Mouse (Mus musculus) midbrain, embryonic 16.5 days (tissue): ENCODE measurements around the gene Arvcf. TPM values are rescaled to one million over a fixed set of nuclear protein-coding genes. Genes with fewer than 3 reads are reported as not detected.

ENCODE experiments used
- ATAC-seq: fragments of 200-750 bp; cut with Nextera tagmentation; 2 replicates; pipeline ENCODE4 v1.8.0; 2017; ENCODE audit warnings: moderate TSS enrichment
- H3K27ac ChIP-seq: fragments of 300-500 bp; sonication (generic); 2 replicates; pipeline ENCODE4 v1.5.1; 2014; ENCODE audit warnings: mild to moderate bottlenecking, low read length, mixed read lengths
- H3K27me3 ChIP-seq: fragments of 300-500 bp; sonication (generic); 2 replicates; pipeline ENCODE4 v1.6.1; 2014; ENCODE audit warnings: low read depth, low read length, mixed read lengths; ENCODE audit not compliant: control insufficient read depth, insufficient read depth
- H3K36me3 ChIP-seq: fragments of 300-500 bp; sonication (generic); 2 replicates; pipeline ENCODE4 v1.6.1; 2014; ENCODE audit warnings: mild to moderate bottlenecking, low read length, moderate library complexity, mixed read lengths; ENCODE audit not compliant: control insufficient read depth, insufficient read depth
- H3K4me1 ChIP-seq: fragments of 300-500 bp; sonication (generic); 2 replicates; pipeline ENCODE4 v1.6.1; 2014; ENCODE audit warnings: mild to moderate bottlenecking, low read length, mixed read lengths; ENCODE audit not compliant: control insufficient read depth, insufficient read depth
- H3K4me2 ChIP-seq: fragments of 300-500 bp; sonication (generic); 2 replicates; pipeline ENCODE4 v1.6.1; 2014; ENCODE audit warnings: mild to moderate bottlenecking, low read length, mixed read lengths
- H3K4me3 ChIP-seq: fragments of 300-500 bp; sonication (generic); 2 replicates; pipeline ENCODE4 v1.5.1; 2014; ENCODE audit warnings: low read depth, mild to moderate bottlenecking, low read length, moderate library complexity, mixed read lengths
- H3K9ac ChIP-seq: fragments of 300-500 bp; sonication (generic); 2 replicates; pipeline ENCODE4 v1.6.1; 2014; ENCODE audit warnings: low read depth, low read length, mixed read lengths
- H3K9me3 ChIP-seq: fragments of 300-500 bp; sonication (generic); replicated peaks from 2 replicates; pipeline ENCODE4 v1.6.1; 2014; ENCODE audit warnings: mild to moderate bottlenecking, low read length, mixed read lengths; ENCODE audit not compliant: control insufficient read depth, poor library complexity, severe bottlenecking
- WGBS: fragments of 180-500 bp; shearing (Covaris S2); extraction: QIAGEN DNeasy Blood & Tissue Kit; methylation state at CpG from one replicate; pipeline ENCODE4 v1.1.7; 2014; 5-methylcytosine and 5-hydroxymethylcytosine counted together
- polyA plus RNA-seq: library from polyadenylated mRNA; unstranded; fragments of >200 nt; fragmentation: Nextera tagmentation; extraction: Ambion mirVana; gene quantifications from 2 replicates; pipeline ENCODE4 v1.2.1, GENCODE M21; 2015

Gene Arvcf
- polyA plus RNA-seq, 1 experiment from 2014 or later, result 80.2 TPM

GRCm38 (mm10) chr16:18433341-18433920 lies 85.4 kb downstream of the Arvcf start:
- Histone ChIP-seq H3K4me1 (no peaks in the 10 kb centered on the region), H3K9ac (no peak overlapping the region), H3K4me2 (no peak overlapping the region), H3K9me3 (no peaks in the 10 kb centered on the region), H3K4me3 (no peak overlapping the region), H3K27me3 (no peaks in the 10 kb centered on the region), H3K36me3 (0 out of 2 replicates have a peak, but pooled peaks cover under 1% of the 10 kb centered on the region), H3K27ac (no peak overlapping the region)
- no peak for ATAC-seq
- WGBS, result 98% methylated on average over 5 of the region's 5 CpGs

- ATAC-seq, result no peak
- Histone ChIP-seq H3K4me1 (no peaks in the 10 kb centered on the region), H3K4me2 (no peak overlapping the region), H3K4me3 (no peak overlapping the region), H3K9me3 (no peaks in the 10 kb centered on the region), H3K9ac (no peak overlapping the region), H3K36me3 (peaks cover 3% of the 10 kb centered on the region; the same call in 1 of the 2 replicates), H3K27me3 (no peaks in the 10 kb centered on the region), H3K27ac (no peak overlapping the region)
- 92% methylated on average over 6 of the region's 6 CpGs for WGBS
Observed at GRCm38 (mm10) chr16:18436128-18436527, 88.1 kb downstream of the Arvcf start.

GRCm38 (mm10) chr16:18443385-18443841 lies 95.4 kb downstream of the Arvcf start:
- Histone ChIP-seq H3K4me2 (no peak overlapping the region), H3K9ac (no peak overlapping the region), H3K4me3 (no peak overlapping the region), H3K9me3 (no peaks in the 10 kb centered on the region), H3K27ac (no peak overlapping the region), H3K4me1 (no peaks in the 10 kb centered on the region), H3K27me3 (no peaks in the 10 kb centered on the region), H3K36me3 (peaks cover 10% of the 10 kb centered on the region; the same call in 1 of the 2 replicates)
- WGBS, result 23% methylated on average over 8 of the region's 8 CpGs
- ATAC-seq, result peak; percentile 93

DNA sequence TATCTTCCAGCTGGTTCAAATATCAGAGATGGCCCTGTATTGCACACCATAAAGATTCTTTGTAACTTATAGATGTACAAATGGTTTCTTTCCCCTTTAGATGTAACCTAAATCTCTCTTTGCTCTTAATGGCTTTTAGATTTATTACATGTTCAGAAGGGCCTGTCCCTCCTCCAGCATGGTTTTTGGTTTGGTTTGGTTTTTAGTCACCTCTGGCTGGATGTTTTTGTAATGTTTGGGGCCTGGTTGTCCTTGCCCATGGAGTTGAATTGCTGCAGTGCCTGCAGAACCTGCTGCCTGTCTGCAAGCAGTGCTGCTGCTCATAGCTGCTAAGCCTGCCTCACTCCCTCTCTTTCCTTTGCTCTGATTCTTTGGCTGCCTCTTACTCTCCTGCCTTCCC lies 99.3 kb downstream of the Arvcf start:
- H3K9me3 ChIP-seq, result no peaks in the 10 kb centered on the region
- H3K4me3 ChIP-seq, result no peak overlapping the region
- H3K27ac ChIP-seq, result no peak overlapping the region
- H3K27me3 ChIP-seq, result no peaks in the 10 kb centered on the region
- no peak for ATAC-seq
- peaks cover 3% of the 10 kb centered on the region; the same call in 1 of the 2 replicates for H3K36me3 ChIP-seq
- no peaks in the 10 kb centered on the region for H3K4me1 ChIP-seq
- no peak overlapping the region for H3K9ac ChIP-seq
- no peak overlapping the region for H3K4me2 ChIP-seq

DNA sequence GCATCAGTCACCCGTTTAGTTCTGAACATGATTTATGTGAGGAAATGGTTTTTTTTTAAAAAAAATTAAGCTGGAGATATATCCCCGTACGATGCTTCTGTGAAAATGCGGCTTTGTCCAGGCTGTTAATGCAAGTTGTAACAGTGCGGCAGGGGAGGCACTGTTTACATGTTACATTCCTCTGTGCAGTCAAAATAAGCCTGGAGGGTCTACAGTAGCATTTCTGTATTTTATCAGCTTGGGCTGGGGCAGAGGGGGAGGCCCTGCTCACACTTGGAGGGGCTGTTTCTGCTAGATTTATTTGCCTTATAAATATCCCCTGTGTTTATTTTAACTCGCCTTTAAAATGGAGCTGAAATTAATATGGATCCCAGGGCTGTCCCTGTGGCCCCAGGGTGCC lies 100.1 kb downstream of the Arvcf start:
- Histone ChIP-seq H3K9ac (no peak overlapping the region), H3K4me3 (no peak overlapping the region), H3K4me1 (no peaks in the 10 kb centered on the region), H3K4me2 (no peak overlapping the region), H3K36me3 (peaks cover 3% of the 10 kb centered on the region; the same call in 1 of the 2 replicates), H3K27me3 (no peaks in the 10 kb centered on the region), H3K27ac (no peak overlapping the region), H3K9me3 (no peaks in the 10 kb centered on the region)
- 86% methylated on average over 6 of the region's 6 CpGs for WGBS
- no peak for ATAC-seq

DNA sequence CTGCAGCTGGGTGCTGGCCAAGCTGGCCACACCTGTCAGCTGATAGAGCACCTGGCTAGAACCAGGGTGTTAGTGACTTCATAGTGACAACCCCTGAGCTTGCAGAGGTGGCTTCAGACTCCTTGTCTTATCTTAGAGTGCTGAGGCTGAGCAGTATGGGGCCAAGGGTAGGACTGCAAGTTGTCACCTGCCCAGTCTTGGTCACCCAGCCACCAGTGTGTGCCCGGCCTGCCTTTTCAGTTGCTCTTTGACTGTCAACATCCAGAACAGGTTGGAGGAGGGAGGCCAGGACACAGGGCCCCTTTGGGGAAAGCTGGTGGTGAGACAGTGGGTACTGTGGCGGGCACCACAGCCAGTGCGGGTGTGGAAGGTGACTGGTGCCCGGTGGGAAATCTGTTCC lies 101.0 kb downstream of the Arvcf start:
- no peaks in the 10 kb centered on the region for H3K4me1 ChIP-seq
- WGBS, result 98% methylated on average over 4 of the region's 4 CpGs
- no peak overlapping the region for H3K4me3 ChIP-seq
- H3K27ac ChIP-seq, result no peak overlapping the region
- no peak overlapping the region for H3K4me2 ChIP-seq
- no peak overlapping the region for H3K9ac ChIP-seq
- no peaks in the 10 kb centered on the region for H3K27me3 ChIP-seq
- H3K36me3 ChIP-seq, result peaks cover 3% of the 10 kb centered on the region; the same call in 1 of the 2 replicates
- ATAC-seq, result no peak
- H3K9me3 ChIP-seq, result no peaks in the 10 kb centered on the region

GRCm38 (mm10) chr16:18451486-18452181 lies 103.7 kb downstream of the Arvcf start:
- Histone ChIP-seq H3K9ac (no peak overlapping the region), H3K27me3 (no peaks in the 10 kb centered on the region), H3K4me1 (no peaks in the 10 kb centered on the region), H3K4me2 (no peak overlapping the region), H3K4me3 (no peak overlapping the region), H3K27ac (no peak overlapping the region), H3K9me3 (no peaks in the 10 kb centered on the region), H3K36me3 (peaks cover 2% of the 10 kb centered on the region; the same call in 1 of the 2 replicates)
- 77% methylated on average over 9 of the region's 9 CpGs for WGBS
- no peak for ATAC-seq

DNA sequence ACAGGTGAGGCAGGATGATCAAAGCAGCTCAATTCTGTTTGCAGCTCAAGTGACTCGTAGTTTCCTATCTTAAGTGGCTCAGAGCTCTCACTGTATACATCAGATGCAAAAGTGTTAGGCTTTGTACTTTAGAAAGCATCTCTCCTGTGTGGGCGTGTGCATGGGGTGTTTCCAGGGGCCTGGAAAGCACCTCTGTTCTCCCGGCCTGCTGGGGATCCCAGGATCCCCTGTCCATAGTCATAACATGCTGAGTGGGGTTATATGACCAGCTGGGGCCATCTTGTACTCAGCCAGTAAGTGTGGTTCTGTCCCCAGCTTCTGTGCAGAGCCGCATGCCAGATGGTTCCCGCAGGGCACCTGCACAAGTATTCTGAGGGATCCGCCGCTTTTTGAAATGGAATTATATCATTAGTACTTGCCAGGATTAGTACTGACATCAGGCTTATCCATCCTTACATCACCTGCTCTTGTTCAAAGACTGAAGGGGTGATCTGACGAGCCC lies 104.4 kb downstream of the Arvcf start:
- Histone ChIP-seq H3K4me1 (no peaks in the 10 kb centered on the region), H3K27ac (no peak overlapping the region), H3K9me3 (no peaks in the 10 kb centered on the region), H3K36me3 (peaks cover 2% of the 10 kb centered on the region; the same call in 1 of the 2 replicates), H3K4me2 (no peak overlapping the region), H3K4me3 (no peak overlapping the region), H3K9ac (no peak overlapping the region), H3K27me3 (no peaks in the 10 kb centered on the region)
- ATAC-seq, result no peak
- WGBS, result 69% methylated on average over 8 of the region's 8 CpGs

DNA sequence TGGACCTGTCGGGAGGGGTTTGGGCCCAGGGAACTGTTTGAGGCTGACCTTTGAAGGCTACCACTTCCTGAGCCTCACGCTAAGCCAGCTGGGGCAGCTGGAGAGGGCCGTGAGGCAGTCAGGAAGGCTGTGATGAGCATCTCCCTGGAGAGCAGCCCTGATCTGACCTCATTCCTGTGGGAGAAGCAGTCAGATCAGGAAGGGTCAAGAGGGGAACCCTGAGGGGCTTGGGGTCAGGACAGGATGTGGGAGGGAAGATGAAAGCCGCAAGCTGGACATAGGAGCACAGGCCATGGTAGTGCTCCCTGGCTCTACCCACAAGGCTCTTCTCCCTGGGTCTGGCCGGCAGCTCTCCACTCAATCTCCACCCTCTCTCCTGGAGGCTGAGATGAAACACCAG lies 105.9 kb downstream of the Arvcf start:
- no peak overlapping the region for H3K4me2 ChIP-seq
- H3K4me1 ChIP-seq, result peaks cover 1% of the 10 kb centered on the region
- peaks cover 2% of the 10 kb centered on the region; the same call in 1 of the 2 replicates for H3K36me3 ChIP-seq
- H3K27ac ChIP-seq, result no peak overlapping the region
- WGBS, result 52% methylated on average over 5 of the region's 5 CpGs
- H3K9me3 ChIP-seq, result no peaks in the 10 kb centered on the region
- no peaks in the 10 kb centered on the region for H3K27me3 ChIP-seq
- ATAC-seq, result no peak
- H3K4me3 ChIP-seq, result no peak overlapping the region
- H3K9ac ChIP-seq, result no peak overlapping the region
